Mouse (Mus musculus) layer of hippocampus, adult 11-12 months (tissue): Measurements from ENCODE around the gene 4930442H23Rik.
A peak's percentile ranks its signal among the peaks of the same experiment; 100 is the strongest.
"Not testable (repeated sequence)": the region's sequence is repeated elsewhere in the genome, so short reads cannot be mapped to it uniquely, and the experiment has no call there.

Experiments used
- DNase-seq: peaks from one replicate; pipeline ENCODE4 v3.0.0; 2022; ENCODE audit warnings: low spot score

4930442H23Rik gene

DNA sequence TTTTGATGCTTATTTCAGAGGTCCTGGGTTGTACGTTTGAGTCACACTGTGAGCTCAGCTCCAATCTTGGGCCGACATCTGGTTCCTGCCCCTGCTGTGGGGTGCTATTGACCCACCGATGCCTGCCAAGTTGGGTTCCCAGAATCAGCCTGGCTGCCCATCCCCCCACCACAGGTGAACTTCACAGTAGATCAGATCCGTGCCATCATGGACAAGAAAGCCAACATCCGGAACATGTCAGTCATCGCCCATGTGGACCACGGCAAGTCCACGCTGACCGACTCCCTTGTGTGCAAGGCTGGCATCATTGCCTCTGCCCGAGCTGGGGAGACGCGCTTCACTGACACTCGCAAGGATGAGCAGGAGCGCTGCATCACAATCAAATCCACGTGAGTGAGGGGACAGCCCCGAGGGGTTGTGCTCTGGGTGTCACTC, 6.1 kb downstream of the 4930442H23Rik start:
- DNase-seq: no peak

DNA sequence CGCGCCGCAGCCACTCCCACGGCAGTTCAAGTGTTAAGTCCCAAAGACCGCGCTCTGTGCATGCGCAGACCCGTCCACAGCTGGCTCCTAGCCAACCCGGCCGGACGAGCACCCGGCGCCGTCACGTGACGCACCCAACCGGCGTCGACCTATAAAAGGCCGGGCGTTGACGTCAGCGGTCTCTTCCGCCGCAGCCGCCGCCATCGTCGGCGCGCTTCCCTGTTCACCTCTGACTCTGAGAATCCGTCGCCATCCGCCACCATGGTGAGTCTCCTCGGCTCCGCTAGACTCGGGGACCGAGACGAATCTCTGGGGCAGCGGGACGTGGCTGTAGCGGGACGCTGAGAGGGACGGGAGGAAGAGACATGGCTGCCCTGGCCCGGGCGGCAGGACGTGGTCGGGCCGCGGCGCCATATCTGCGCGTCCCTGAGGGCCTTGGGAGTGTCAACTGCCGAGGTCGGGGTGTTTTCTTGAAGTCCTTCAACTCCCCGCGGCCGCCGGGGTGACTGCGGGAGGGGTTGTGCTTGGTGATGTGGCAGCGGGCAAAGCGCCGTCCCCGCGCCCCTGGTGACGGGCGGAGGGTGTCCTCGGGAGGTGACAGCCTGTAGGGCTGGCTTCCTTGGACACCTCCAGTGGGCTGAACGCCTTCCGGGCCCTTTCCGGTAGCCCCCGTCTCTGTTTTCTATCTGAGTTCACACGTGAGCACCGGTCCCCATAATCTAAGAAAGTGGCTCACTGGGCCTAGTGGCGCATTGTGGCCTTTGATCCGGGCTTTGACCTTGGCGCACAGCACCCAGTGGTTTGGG, 7.0 kb downstream of the 4930442H23Rik start, which contains the start of gene Eef2:
TSS of gene Eef2 (plus strand) at position 166 of the 806 bp plus-strand sequence.
- peak; percentile 99 for DNase-seq

DNA sequence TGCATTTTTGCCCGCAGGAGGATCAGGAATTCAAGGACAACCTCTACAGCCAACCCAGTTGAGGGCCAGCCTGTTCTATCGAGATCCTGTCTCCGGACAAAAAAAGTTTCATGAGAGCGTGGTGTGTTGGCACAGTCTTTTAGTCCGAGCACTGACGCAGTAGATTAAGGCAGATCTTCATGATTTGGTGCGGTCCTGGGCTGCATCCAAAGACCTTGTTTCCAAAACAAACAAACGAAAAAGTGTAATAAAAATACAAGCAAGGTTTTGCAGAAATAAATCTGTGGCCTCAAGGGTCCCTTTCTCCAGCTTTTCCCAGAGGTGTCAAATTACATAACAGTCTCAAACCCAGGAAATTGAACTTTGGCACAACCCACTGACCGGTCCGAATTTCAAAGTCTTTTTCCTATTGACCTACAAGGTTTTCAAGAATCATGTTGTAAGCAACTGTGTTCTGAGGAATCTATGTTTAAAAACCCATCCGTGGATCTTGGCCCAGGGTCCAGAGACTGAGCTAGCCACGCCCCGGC, 7.6 kb downstream of the 4930442H23Rik start:
- DNase-seq: no peak

DNA sequence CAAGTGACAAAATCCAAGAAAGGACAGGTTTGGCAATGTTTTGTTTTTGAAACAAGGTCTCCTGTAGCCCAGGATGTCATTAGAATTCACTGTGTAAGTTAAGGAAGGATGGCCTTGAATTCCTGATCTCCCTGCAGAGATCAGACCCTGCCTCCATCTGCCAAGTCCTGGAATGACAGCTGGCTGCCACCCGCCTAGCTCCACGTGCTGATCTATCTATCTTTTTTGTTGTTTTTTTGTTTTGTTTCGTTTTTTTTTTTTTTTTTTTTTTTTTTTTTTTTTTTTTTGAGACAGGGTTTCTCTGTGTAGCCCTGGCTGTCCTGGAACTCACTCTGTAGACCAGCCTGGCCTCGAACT, 8.3 kb downstream of the 4930442H23Rik start:
- DNase-seq: not testable (repeated sequence)

DNA sequence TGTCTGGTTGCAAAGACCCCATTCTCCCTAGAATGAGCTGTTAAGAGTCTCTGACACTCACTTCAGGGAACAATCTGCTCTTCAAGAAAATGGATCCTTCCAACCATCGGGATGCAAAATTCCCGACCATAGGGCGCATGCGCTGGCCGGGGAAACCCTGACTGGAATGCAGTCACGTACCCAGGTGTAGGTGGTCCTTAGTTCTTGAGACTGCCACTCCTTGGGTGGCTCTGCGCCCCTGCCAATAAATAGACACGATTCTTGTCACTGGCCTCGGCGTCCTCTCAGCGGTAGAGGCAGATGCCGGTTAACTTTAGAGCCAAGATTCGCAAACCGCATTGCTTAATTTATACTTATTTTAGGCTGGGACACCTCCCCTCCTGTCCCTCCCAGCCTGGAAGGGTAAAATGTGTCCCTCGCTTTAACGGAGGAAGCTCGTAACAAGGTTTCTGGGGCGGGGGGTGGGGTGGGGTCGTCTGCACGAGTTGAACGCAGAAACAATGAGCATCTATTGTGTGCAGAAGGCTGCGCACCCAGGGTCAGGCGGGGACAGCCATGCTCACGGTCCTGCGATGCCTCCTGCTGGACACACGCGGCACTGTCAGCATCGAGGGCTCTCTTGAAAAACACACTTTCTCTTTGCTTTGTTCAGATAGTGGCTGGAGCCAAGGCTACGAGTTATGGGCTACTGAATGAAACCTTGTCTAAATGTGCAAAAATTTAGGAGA, 8.9 kb downstream of the 4930442H23Rik start:
- DNase-seq: peak; percentile 92

DNA sequence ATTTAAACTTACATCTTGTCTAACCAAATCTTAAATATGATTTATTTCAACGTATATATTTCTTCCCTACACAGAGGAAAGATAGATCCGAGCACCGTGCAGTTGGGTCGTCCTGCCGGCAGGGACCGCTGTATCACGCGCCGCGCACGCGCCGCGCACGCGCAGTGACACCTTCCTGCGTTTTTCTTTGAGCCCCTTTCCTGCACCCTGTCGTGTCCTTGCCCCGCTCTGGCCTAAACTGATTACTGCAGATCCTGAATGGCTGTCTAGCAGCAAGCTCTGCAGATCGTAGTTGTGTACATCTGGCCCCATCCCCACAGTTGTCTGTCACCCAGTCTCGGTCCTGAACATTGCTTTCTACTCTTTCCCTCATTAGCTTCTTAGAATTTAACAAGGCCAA, 10.5 kb downstream of the 4930442H23Rik start:
- DNase-seq: peak; percentile 84

DNA sequence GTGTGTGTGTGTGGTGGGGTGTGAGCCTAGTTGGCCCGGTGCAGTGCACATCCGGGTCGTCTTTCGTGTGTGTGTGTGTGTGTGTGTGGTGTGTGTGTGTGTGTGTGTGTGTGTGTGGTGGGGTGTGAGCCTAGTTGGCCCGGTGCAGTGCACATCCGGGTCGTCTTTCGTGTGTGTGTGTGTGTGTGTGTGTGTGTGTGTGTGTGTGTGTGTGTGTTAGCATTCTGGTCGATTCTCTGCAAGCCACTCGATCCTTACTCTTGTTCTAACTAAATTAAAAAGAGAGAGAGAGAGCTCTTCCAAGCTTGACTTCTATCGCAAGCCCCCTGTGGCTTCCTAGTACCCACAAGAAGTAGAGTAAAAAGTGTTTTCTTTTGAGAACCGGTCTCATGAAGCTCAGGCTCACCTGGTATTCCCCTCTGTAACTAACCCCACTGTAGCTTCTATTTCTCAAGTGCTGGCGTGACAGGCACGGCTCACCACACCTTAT, 14.2 kb downstream of the 4930442H23Rik start:
- DNase-seq: not testable (repeated sequence)

DNA sequence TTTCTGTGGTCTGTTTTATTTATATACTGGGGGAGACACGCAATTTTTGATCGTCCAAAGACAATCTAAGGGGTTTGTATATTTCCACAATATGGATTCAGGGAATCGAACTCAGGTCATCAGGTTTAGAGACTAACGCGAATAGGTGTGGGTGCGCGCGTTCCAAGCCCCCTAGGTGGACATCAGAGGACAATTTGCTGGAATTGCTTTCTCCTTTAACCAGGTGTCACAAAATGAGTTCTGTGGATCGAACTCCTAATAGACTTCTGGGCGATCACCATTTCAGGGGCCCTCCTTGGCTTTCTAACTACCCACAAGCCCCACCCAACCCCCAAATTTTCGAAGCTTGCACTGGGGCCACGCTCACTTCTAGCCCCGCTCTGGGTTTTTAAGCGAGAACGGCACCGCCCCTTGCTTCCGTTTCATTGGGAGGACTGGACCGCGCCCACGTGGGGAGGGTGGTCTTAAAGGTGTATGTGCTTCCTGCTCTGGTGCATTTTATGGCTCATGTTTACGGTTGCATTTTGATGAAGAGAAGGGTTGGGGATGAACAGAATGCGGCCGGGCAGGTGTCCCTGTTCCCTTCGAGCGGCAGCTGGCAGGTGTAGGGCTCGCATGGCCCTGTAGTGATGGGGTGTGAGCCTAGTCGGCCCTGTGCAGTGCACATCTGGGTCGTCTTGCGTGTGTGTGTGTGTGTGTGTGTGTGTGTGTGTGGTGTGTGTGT, 15.0 kb downstream of the 4930442H23Rik start:
- peak; percentile 83 for DNase-seq

DNA sequence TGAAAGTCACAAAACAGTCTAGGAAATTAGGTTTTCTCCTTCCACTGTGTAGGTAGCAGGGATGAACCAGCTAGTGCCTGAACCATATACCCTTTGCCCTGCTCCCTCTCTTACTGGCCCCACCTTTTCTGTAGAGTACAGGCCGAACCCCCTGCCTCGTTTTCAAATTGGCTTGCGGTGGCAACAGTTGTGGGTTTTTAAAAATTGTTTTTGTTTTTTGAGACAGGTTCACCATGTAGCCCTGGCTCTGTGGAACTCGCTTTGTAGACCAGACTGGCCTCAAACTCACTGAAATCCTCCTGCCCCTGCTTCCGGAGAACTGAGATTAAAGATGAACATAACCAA, 15.6 kb downstream of the 4930442H23Rik start:
- DNase-seq: no peak

DNA sequence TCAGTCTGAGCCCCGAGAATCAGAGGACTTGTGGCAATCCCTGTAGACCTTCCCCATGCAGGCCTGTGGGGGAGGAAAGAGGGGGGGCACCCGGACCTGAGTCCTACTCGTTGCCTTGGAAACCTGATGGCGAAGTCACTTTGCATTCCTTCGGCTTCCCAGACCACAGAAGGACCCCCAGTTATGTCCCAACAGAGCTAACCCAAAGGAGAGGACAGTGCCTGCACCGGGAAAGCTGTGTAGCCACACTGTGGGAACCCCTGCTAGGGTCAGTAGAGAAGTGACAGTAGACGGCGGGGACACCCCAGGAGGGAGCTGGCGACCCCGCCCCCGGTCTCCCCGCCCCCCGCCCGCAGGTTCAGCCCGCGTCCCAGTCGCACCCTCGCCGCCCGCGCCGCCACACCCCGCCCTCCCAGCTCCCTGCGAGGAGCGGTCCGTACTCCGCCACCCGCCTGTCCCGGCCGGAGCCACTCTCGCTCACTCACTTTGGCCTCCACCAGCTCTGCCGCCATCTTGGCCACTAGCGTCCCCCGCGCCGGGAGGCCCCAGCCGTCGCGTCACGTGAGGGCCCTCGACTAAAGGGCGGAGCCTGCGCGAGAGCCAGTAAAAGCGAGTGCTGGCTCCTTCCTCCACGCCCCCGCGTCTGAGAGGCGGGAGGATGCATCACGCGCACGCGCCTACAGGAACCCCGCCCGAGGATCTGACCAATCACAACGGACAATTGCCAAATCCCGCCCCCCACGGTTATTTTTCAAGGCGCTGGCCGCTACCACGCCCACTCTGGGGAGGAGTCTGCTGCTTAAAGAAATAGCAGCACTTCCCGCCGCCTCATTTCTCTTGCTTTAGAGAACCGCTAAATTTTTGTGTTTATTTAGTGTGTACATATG, 16.2 kb downstream of the 4930442H23Rik start, which contains the start of gene Pias4:
TSS of gene Pias4 (minus strand) at position 724 of the 887 bp plus-strand sequence.
- peak; percentile 100 for DNase-seq

DNA sequence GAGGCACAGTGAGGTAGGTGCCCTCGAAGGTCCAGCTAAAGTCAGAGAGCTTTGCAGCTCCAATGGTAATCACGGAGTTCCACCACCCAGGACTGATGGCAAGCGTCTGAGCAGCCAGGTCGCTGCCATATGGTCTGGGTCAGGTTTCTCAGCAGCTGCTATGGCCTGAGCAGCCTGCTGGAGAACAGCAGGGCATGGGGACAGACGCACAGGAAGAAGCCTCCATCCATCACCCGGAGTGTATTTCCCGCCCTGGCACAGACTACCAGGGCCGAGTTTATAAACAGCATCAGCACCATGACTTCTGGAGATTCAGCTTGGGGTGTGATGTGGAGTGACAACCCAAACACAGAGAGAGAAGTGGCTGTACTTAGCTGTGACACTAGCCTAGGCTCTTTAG, 18.5 kb downstream of the 4930442H23Rik start:
- DNase-seq: no peak

DNA sequence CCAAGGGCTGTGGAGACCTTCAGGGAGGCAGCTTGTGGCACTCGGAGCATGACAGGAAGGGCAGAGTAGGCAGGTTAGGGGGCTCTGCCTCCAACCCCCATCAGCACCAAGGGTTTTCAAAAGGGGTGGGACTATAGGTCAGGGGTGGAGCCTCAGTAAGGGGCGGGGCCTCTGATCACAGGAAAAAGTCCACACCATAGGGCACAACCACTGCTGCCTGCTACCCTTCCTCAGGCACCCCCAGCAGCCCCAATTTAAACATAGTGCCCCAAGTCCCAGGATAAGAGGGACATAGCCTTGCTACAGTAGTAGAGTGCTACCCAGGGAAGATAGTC, 21.4 kb downstream of the 4930442H23Rik start:
- DNase-seq: no peak

DNA sequence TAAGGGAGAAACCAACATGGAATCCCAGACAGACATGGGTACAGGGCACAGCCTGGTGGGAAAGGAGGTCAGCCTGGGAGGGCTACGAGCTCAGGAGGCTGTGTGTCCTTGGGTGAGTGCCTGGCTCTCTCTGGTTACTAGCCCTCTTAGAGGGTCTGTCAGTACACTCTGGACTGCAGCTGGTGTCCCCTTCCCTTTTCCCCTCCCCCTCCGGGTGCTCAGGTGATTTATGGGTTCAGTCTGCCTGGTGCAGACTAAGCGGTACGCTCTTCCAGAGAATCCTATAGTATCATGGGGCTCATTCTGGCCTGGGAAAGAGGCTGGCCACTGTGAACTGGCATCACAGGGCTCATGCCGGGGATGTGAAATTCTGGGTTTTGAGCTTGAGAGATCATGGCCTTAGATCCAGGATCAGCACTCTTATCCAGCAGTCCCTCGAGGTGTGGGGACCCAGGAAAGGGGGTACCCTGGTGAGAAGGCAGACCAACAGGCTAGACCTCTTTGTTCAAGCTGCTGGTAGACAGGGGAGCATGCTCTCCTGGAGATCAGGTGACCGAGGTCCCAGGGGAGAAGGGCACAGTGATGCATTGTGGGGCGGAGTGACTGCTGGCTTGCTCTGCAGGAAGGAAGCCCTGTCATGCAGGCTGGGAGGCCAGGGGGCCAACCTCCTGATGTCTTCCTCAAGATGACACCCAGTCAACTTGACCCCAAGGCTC, 21.9 kb downstream of the 4930442H23Rik start:
- DNase-seq: no peak

DNA sequence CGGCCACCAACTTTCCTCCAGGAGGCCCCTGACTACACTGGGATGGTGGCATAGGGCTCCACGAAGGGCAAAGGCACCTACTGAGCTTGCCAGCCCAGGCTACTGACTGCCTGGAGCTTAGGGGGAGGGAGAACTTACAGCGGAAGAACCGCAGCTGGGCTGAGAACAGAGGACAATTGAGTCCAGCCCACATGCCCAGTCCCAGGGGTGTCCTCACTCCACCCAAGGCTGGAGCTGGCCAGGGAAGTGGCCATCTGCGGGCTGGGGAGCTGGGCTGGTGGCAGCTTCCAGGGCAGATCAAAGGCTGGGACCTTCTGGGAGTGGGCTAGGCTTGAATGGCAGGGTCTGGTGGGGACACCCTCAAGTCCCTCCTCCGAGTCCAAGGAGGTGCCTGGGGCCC, 28.9 kb downstream of the 4930442H23Rik start:
- DNase-seq: no peak

DNA sequence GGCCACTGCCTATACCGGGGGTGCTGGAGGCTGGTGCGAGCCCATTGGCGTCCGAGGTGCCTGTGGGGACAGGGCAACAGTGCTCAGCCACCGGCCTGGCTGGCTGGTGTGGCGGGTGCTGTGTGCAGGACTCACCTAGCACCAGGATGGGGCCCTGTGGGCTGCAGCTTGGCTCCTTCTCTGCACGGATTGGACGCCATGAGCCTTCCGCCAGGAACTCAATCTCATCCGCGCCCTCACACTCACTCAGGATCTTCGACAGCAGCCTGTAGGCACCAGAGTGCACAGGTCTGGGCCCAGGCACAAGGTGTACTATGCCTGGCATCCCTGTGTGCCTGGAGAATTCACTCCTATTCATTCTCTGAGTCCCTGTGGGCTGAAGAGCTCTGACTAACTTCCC, 29.3 kb downstream of the 4930442H23Rik start:
- no peak for DNase-seq

DNA sequence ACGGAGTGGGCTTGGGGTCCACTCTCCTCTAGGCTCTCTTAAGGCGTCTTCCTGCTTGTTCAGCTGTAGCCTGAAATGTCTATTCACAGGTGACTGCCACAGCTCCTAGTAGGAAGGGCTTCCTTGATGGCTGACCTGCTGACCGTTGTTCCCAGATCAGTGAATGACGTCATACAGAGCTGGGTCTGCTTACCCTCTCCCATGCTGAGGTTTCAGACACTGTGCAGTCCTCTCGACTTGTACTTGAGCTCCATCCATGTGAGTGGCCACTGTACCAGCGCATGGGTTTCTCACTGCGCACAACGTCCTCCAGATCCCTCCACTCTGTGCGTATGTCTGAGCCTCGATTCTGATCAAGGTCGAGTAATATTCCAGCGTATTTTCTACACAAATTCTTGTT, 31.0 kb downstream of the 4930442H23Rik start:
- DNase-seq: no peak

DNA sequence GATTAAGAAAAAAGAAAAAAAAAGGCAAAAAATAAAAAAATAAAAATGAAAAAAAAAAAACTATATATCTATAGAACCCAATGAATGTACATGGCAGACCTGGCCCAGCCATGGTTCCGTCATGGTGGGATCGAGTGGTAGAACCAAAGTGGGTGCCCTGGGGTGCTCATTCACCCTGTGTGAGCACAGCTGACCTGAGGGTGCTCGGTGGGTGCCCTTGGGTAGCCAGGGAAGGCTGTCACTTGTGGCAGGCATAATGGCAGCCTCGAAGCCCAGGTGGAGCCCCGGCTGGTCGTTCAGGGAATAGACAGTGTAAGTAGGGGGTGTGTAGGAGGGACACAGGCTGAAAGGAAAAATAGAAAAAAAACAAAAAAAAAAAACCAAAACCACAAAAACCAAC, 32.4 kb downstream of the 4930442H23Rik start:
- no peak for DNase-seq

DNA sequence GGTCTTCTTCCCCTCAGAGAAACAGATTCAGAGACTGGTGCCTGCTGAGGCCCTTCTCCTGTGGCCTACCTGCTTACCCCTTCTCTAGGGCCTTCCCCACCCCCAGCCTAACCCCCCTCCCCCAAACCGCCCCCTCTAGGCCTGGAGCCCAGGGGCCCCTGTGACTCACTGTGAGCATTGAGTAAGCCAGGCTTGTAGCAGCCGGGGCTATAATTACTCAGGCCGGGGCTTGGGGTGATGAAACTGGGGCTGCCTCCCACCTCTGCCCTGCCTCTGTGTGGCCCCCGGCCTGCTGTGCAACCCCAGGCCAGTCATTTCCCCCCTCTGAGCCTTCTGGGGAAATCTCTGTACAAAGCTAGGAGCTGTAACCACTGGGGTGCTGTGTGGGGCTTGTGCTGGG, 37.4 kb downstream of the 4930442H23Rik start:
- no peak for DNase-seq

DNA sequence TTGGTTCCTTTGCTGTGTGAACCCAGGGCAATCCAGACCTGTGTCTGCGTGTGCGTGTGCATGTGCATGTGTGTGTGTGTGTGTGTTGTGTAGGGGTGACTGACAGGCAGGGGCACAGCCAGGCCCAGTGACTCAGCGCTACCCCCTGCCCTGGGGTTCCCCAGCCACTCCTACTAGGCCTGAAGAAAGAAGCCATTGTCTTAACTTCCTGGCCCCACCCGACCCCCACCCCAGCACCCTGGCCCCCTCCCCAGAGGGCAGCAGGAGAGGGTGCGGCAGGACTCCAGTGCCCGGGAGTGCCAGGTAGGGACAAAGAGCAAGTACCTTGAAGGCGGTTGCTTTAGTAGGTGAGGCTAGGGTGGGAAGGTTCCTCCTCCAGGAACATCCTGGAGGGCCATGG, 37.9 kb downstream of the 4930442H23Rik start:
- no peak for DNase-seq

DNA sequence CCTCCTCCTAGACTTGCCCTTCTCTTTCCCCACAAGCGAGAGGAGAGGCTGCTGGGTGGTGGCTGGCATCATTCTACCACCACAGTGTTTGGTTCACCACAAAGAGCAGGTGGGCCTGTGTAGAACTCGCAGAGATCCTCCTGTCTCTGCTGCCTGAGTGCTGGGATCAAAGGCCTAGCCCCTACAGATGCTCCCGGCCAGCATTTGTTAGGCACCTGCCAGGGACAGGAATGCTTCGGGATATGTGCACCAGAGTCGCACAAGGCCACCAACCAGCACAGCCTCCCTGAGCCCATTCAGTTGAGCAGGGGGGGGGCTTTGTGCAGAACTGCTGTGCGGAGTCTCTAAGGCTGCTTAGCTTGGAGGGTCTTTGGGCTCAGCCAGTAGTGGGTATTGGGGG, 38.3 kb downstream of the 4930442H23Rik start:
- no peak for DNase-seq

DNA sequence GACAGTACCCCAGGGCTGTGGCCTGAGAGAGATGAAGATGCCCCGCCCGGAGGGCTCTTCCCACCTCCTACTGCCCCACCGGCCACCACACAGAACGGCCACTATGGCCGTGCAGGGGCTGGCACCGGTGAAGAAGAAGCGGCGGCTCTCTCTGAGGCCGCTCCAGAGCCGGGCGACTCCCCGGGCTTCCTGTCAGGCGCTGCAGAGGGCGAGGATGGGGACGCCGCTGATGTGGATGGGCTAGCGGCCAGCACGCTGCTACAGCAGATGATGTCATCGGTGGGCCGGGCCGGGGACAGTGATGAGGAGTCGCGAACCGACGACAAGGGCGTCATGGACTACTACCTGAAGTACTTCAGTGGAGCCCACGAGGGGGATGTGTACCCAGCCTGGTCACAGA, 39.0 kb downstream of the 4930442H23Rik start:
- DNase-seq: no peak
